Mouse (Mus musculus) layer of hippocampus, postnatal 10 days (tissue): Measurements from ENCODE around the gene Il5. TPM values are rescaled to one million over a fixed set of nuclear protein-coding genes. Genes with fewer than 3 reads are reported as not detected.

Source experiments
- DNase-seq, 2 experiments: peaks; one replicate each; pipeline ENCODE4 v3.0.0; 2021; ENCODE audit warnings: low spot score in 2 of 2
- long read RNA-seq: library from polyadenylated mRNA; stranded (forward); transcript quantifications from one replicate; pipeline ENCODE4 v2.0.0, GENCODE M21; 2023
- total RNA-seq, 2 experiments: library from RNA; stranded (reverse); gene quantifications; 2 replicates each; pipeline ENCODE4 v1.2.3; 2021

Il5 gene
- total RNA-seq: not detected
- long read RNA-seq: 0 reads

DNA sequence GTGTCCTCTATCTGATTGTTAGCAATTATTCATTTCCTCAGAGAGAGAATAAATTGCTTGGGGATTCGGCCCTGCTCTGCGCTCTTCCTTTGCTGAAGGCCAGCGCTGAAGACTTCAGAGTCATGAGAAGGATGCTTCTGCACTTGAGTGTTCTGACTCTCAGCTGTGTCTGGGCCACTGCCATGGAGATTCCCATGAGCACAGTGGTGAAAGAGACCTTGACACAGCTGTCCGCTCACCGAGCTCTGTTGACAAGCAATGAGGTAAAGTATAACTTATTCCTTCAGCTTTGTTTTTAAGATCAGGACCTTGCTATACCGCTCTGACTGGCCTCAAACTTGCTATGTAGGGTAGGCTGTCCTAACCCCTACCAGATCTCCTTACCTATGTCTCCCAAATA is at the start of gene Il5:
TSS of gene Il5 (plus strand) at position 80 of the 400 bp plus-strand sequence.
- DNase-seq: no peak

DNA sequence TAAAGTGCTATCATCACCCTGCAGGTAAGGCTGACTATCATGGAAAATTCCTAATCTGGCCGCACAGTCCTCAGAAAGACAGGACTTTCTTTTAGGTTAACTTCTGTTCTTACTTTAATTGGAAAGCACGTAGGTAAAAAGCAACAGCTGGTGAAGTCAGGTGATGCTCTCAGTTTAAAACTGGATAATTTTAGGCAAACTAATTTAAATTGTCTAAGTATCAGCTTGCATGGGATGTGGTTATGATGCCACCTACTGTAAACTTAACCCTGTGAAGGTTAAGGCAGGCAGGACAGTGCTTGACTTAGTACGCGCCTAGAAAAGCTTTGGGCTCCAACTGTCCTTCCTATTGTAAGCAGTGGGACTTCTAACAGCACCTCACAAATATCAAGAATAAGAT is 49.2 kb upstream of the Il5 start:
- no peak for DNase-seq

DNA sequence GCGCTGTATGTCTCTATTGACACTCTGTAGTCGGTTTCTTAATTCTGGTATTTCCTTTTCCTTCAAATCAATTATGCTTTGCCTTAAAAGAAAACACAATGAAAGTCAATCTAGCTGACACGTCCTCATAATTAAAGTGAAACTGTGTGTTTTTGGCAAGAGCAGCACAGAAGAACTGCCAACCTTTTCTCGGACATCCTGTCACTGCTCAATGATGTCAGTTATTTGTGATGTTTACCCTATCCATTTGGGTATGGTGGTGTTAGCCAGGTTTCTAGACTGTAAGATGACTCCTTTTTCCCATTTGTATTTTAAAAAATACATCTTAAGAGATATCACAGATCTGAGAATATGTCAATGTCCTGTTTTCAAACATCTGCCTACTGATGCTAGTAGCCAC is 40.5 kb upstream of the Il5 start:
- no peak for DNase-seq

DNA sequence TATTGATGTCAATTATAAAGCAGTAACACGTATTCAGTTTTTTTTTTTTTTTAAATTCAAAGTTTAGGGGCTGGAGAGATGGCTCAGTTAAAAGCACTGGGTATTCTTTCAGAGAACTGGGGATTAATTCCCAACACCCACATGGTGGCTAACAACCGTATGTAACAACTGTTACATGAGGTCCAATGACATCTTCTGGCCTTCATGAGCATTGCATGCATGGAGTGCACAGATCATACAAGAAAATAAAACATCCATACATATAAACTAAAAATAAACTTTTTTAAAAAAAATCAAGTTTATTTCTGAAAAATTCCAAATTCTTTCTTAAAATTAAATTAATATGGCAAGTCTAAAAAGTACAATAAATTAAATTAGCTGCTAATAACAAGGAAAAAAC is 38.9 kb upstream of the Il5 start:
- DNase-seq: no peak

DNA sequence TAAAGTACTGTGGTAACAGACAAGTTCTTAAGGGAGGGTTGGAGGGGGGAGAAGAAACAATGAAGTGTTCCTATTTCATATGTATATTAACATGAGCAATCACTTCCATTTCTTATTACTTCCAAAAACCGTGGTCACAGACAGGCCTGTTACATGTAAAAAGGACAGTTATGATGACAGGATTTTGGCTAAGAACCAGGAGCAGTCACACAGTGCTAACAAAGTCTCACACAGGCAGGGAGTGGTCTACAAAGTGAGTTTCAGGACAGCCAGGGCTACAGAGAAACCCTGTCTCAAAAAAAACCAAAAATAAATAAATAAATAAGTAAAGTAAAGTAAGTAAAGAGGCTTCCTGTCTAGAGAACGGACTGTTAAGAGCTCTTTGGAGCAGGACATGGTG is 38.4 kb upstream of the Il5 start:
- DNase-seq: no peak

DNA sequence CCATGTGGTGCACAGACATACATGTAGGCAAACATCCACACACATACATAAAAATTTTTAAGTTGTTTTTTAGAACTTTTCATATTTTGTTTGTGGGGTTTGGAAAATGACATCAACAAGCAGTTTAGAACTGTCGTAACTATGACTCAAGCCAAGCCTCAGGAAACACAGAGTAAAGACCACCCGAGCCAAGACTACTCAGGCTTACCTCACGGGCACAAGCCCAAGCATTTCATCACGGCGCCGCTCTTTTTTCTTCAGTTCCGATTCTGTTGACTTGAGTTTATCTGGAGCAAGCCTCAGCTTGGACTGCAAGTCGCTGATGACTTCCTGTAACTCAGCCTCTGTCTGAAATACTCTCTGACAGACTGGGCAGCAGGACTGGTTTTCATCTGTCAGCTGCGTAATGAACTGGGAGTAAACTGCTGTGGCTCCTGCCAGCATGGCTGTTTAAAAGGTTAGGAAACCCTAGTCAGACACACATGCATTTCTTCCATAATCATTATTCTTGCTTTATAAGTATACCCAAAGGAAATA is 37.5 kb upstream of the Il5 start:
- DNase-seq: no peak

DNA sequence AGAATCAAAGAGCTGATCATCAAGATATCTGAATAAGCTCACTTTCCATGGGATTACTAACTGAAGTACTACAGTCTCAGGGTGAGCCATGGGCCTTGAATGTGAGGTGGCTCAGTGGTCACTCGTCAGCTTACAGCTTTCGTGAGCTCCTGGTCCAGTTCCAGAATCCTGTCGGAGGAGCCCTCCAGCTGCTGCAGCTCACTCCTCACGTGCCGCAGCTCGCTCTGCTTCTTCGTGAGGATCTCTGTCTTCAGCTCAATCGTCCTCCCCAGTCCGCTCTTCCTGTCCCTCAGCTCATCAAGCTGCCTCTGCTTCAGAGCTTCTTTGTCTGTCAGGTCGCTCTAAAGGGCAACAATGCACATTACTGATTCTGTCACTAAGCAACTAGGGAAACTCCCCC is 28.6 kb upstream of the Il5 start:
- DNase-seq: peak; percentile 25 to 45

DNA sequence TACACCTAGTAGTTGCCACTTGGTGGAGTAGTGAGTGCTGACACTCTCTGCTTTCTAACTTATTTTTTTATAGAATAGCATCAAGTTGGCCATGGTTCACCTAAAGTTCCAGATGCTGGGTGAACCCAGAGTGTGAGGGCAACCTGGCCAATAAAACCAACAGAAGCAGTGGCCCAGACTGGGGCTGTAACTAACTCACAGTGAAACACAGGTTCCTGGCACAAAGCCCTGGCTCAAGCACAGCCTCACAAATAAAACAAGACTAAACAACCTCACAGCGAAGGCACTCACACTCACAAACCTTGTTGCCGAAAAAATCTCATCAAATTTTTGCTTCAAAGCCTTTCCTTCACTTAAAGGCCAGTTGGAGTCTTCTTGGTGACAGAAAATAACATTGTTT is 22.1 kb upstream of the Il5 start:
- DNase-seq: no peak

DNA sequence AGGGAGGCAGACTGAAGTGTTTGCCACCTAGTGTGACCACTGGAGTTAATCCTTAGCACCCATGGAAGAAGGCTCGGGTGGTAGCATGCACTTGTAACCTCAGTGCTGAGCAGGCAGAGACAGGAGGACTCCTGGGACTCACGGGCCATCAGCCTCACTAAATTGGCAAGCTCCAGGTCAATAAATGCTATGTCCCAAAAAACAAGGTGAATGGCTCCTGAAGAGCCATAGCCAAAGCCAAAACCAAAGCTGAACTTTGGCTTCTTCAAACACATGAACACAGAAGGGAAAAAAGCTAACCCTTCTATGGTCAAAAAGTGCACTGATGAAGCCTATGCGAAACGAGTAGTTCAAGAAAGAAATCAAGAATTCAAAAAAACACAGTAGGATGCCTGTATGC is 21.2 kb upstream of the Il5 start:
- no peak for DNase-seq

DNA sequence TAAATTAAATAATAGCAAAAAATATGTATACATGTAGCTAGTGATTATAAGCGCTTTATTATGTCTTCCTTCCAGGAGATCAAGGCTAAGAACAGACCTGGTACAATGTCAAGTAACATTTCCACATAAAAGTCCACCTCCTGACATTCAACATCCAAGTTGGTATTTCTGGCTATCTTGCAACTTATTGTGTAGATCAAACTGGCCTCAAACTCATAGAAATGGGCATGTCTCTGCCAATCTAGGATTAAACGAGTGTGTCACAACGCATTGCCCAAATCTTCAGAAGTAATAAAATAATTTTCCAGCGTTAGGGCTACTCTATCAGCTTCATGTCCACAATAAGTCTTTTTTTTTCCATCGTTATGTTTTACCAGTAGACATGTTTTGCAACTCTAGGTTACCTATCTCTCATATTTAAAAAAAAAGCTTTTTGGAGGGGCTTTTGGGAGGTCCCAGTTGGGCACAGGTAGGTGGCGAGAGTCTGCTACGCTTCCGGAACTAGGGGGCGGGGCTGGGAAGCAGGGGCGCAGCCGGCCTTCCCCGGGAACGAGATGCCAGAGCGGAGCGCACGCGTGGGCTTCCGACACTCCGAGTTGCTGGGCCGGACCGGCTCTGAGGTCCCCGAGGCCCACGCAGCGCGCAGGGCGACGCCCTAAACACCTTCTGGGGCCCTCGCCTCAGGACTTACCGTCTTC is 14.2 kb upstream of the Il5 start:
- peak in 1 of 2 experiments; percentile 34 for DNase-seq

DNA sequence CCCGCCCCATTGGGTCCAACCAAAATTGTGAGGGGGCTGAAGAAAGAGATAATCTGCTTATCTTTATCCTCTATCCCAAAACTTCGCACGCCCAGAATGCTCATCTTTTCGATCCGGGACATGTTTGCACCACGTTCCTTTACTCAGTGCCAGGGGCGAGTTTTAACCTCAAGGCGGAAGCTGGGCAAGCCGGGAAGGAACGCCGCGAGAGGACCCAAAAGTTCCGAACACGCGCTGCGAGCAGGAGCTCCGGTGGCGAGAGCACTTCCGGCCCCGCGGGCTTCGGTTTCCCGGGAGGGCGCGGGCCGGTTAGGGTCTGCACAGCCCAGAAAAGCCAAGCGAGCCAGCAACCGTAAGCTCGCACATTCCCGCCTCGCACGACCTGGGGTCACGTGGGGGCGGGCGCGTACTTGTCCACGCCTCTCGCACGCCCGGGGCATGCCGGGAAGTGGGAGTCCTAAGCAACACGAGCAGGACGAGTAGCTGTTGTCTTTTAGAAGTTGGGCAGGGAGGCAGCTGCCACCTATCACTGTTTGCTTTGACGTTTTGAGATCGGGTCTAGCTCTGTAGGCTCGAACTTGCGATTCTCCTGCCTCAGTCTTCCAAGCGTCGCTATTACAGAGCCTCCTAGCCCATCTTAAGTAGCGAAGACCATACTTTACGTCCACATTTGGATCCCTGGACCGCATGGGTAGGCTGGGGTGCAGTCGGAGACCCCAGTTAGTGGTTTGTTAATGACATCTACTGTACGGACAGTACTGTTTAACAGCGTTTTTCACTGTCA is 13.5 kb upstream of the Il5 start, which contains the start of gene Rad50:
TSS of gene Rad50 (minus strand) at position 386 of the 784 bp plus-strand sequence.
- peak; percentile 83 to 90 for DNase-seq

DNA sequence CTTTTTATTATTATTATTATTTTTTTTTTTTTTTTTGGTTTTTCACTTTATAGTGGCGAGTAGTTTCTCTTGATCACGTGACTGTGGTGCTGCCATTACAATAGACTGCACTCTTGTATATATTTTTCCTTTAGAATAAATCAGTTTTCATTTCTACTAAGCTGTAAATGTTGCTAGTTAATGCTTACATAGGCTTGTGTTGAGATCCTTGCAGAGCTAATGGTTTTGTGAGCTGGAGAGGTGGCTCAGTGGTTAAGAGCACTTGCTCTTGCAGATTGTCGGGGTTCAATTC is 12.9 kb upstream of the Il5 start:
- no peak for DNase-seq

DNA sequence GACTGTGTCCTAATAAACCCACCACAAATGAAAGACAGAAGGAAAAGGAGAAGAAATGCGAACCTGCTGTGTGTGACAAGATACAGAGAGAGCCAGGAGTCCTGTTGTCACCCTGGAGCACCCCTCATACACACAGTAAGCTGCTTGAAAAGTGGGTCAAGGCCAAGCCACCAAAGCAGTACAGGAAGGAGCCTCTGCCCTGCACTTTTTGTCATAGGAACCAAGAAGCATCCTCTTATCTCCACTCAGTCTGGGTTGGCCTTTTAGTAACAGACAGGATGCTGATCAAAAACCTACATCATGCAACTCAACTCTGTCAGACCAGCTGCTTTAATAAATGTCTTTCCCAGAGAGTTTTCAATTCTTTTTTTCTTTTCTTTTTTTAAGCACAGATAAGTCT is 893 bp upstream of the Il5 start:
- no peak for DNase-seq

DNA sequence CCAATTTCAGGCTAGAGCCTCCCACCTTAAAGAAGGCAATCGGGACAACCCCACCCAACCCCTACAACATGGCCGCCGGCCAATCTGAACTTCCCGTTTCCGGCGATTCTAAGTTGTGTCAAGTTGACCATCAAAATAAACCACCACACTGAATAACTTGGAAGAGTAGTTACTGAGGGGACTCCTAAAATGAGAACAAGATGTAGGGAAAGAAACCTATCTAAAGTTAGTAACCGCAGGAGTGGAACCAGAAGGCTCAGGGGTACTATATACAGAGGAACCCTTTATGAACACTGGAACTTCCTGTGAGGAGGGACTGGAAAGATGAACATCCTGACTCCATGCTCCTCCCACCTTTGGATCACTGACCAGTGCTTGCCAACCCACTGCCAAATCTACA is 10.9 kb downstream of the Il5 start:
- no peak for DNase-seq

DNA sequence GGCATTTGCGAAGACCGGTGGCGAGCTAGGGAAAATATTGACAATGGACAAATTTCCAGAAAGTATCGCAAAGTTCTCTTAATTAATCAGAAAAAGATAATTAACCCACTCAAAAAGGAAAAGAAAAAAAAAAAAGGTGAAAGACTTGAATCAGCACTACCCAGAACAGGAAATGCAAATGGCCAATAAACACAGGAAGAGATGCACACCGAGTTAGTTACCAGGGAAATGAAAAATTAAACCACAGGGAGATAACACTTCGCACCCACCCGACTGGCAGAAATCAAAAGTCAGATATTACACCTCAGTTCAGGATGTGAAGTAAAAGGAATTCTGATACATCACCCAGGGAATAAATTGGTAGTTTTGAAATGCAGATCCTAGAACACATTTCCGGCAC is 11.7 kb downstream of the Il5 start:
- DNase-seq: no peak

DNA sequence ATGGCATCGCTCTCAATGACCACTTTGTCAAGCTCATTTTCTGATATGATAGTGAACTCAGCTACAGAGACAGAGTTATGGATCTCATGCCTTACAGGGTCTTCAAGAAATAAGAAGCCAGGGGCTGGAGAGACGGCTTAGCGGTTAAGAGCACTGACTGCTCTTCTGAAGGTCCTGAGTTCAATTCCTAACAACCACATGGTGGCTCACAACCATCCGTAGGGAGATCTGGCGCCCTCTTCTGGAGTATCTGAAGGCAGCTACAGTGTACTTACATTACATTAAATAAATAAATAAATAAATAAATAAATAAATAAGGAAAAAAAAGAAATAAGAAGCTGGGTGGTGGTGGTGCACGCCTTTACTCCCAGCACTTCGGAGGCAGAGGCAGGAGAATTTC is 13.2 kb downstream of the Il5 start:
- DNase-seq: no peak

DNA sequence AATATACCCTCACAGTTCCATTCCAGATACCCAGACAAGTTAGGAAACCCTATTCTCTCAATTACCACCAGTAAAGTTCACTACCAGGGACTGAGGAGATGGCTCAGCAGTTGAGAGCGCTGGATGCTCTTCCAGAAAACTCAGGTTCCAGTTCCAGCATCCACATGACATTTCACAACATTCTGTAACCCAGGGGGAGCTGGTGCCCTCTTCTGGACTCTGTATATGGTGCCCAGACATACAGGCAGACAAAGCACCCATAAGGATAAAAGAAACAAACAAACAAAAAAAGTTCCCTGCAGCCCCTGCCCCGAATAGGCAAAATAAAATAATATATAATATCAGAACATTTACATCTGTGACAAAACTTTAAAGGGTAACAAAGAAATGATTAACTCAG is 13.8 kb downstream of the Il5 start:
- DNase-seq: no peak

DNA sequence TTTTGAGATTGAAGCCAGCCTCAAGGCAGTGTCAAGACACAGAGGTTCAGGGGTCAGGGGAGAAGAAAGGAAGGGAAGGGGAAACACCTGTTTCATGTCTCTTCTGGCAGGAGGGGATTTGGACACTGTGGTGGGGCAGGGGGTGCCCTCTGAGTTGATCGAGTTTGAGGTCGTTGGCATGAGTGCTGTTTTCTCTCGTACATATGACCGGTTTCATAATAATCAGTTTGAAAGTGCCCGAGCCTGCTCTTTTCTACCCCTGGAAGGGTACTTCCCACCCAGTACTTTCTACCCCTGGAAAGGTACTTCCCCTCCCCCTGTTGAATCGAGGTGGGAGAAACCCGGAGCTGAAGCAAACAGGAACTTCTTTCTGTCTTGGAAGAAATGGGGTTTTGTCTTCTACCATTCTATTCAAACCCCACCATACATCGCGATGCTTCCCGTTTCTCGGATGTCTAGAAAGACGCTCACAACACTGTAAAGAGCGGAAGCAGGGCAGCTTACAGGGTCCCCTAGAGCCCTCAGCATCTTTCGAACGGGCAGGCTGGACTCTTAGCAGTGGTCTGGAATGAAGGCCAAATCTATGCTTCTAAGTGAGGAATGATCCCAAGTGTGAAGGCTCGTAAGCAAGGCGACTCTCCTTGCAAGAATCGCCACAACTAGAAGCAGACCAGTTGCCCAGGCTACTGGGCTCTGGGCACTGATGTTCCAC is 14.5 kb downstream of the Il5 start:
- DNase-seq: no peak

DNA sequence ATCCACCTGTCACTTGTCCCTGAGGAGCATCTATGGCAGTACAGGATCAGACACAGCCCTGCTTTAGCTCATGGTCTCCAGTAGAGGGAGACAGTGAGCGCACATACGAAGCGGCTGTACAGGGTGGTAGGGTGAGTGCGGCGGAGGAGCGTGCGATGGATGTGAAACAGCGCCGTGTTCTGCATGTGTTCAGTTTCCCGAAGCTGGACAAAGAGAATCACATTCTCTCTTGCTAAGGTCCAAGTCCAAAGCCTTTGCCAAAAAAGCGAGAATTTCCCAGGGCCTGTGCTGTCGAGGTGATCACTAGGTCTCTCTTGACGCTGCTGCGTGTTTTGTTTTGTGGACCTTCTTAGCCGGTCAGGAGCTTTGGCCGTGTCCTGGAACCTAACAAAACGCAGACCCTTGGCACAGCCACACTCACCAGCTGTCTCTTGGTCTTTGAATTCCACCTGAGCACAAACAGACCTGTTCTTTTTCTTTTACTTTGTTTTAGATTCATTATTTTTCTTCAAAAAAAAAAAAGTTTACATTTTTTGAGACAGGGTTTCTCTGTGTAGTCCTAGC is 15.2 kb downstream of the Il5 start:
- DNase-seq: peak; percentile 65 to 68

DNA sequence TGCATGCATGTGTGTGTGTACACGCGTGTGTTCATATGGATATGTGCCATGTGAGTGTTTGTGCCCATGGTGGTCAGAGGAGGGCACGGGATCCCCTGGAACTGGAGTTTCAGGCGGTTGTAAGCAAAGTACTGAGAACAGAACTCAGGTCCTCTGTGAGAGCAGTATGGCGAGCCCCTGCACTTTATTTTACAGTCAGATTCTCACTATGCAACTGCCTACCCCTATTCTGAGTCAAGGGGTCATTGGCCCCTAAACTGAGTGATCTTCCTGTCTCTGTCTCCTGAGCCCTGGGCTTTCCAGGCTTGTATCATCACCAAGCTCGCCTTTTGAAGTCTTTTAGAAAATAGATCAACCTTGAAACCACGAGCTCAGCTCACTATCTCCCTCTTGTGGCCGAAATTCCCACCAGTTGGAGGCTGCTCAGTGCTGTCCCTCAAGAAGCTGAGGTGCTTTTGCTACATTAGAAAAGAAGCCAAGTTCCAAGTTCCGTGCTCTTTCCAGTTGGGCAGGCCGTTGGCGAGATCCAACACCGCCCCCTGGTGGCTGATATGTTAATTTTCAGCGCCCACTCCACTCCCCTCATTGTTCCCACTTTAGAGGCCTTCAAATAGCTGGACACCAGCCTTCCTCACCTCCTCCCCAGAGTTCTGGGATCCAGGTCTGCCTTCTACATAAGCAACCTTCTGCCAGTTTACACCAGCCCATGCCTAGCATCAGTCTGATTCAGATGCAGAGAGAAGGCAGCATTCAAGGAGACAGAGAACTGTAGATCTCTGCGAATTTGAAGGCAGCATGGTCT is 16.4 kb downstream of the Il5 start:
- DNase-seq: peak; percentile 77 to 80

DNA sequence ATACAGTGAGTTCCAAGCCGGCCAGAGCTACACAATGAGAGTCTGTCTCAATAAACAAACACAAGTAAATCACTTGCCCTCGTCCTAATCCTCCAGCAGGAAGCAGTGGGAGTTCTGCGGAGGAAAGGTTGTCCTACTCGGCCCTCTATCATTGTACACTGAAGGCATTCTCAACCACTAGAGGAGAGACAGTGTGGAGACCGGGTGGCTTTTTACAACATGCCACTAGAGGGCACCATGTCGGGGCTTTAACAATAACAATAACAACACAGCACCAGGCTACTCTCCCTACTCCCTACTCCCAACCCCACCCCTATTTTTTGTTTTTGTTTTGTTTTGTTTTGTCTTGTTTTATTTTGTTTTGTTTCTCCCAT is 17.0 kb downstream of the Il5 start:
- peak; percentile 58 to 61 for DNase-seq
